Mouse (Mus musculus): Measurements from ENCODE around the gene Kif6.

The Kif6 gene

DNA sequence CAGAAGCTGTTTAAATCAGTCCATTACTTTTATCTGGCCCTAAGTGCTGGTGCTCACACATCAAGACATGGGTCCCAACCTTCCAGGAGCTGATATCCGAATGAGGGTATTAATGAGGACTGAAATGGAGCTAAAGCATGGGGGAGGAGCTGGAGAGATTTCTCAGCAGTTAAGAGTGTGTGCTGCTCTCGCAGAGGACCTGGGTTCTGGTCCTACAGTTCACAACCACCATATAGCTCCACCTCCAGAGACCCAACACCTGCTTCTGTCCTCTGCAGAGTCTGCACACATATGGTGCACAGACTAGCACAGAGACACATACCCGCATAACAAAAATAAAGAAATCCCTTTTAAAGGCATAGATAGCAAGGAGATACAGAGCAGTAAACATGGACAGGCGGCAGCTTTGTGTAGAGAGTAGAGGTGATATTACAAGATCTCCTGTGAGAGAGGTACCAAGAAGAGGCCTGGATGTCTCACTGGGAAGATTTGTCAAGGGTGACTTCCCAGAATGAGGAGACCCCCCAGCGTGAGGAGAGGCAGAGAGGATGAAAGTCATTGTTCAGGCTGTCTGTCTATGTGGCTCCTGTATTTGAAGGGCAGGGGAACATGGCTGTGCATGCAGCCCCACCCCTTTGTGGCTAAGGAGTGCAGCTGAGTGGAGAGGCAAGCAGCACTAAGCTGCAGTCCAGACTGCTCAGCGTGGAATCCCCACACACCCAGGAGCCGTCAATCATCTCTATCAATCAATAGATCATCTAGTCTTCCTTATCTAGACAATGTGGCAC lies 173.4 kb downstream of the Kif6 start:
- no peak for DNase-seq (ENCODE audit: low read depth)

DNA sequence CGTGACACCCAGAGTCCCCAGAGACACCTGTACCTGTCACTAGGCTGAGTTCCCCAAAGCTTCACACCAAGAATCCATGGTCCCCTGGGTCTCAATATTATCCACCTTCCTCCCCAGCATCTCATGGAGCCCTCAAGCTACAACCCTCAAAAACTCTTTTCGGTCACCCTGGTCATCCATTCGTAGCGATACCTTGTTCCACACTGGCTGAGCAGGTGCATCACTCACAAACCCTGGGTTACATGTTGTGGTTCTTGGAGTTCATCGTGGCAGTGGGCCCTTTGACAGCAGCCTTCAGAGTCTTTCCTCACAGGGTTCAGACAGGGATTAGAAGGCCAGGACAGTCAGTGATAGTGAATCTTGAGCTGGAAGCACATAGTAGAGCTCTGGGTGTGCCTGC lies 176.6 kb downstream of the Kif6 start:
- DNase-seq (ENCODE audit: low read depth): no peak

GRCm38 (mm10) chr17:49792217-49792743 lies 177.3 kb downstream of the Kif6 start:
- no peak for DNase-seq (ENCODE audit: low read depth)

- DNase-seq (ENCODE audit: low read depth): no peak
Measured at GRCm38 (mm10) chr17:49792946-49793345, 178.0 kb downstream of the Kif6 start.

DNA sequence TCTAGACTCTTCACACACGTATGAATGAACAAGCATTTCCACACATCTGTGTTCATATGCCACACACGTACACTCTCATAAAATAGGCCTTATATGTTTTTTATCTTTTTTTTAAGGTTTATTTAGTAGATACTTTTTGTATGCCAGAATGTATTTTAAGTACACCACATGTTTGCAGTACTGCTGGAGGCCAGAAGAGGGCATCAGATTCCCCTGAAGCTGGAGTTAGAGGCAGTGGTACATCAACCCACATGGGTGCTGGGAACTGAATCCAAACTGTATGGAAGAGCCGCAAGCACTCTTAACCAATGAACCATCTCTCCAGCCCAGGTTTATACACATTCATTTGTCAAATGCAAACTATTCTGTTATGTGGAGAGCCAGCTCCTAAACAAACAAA lies 179.0 kb downstream of the Kif6 start:
- no peak for DNase-seq (ENCODE audit: low read depth)

- DNase-seq (ENCODE audit: low read depth): no peak
Measured at GRCm38 (mm10) chr17:49795241-49795640, 180.3 kb downstream of the Kif6 start.

- DNase-seq (ENCODE audit: low read depth): no peak
Measured at GRCm38 (mm10) chr17:49796116-49796515, 181.2 kb downstream of the Kif6 start.

- DNase-seq (ENCODE audit: low read depth): no peak
Measured at GRCm38 (mm10) chr17:49799168-49799567, 184.2 kb downstream of the Kif6 start.

- no peak for DNase-seq (ENCODE audit: low read depth)
Measured at GRCm38 (mm10) chr17:49800157-49800556, 185.2 kb downstream of the Kif6 start.

DNA sequence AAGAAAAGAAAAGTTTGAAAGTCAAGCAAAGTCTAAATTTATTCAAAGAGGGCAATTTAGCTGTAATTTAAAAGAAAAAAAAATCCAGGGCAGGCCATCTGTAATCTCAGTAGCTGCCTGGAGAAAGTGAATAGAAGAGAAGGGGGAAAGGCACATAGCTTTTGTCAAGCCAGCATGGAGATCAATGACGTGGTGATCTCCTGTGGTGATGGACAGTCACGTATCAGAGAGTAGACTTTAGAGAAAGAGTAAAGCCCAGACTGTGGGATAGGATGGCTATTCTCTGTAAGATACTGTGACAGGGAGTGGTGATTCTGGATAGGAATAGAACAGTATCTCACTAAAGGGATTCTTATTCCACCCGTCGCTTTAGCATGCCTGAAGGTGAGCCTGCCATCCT lies 192.5 kb downstream of the Kif6 start:
- no peak for DNase-seq (ENCODE audit: low read depth)

- no peak for DNase-seq (ENCODE audit: low read depth)
Measured at GRCm38 (mm10) chr17:49808712-49809343, 193.9 kb downstream of the Kif6 start.

DNA sequence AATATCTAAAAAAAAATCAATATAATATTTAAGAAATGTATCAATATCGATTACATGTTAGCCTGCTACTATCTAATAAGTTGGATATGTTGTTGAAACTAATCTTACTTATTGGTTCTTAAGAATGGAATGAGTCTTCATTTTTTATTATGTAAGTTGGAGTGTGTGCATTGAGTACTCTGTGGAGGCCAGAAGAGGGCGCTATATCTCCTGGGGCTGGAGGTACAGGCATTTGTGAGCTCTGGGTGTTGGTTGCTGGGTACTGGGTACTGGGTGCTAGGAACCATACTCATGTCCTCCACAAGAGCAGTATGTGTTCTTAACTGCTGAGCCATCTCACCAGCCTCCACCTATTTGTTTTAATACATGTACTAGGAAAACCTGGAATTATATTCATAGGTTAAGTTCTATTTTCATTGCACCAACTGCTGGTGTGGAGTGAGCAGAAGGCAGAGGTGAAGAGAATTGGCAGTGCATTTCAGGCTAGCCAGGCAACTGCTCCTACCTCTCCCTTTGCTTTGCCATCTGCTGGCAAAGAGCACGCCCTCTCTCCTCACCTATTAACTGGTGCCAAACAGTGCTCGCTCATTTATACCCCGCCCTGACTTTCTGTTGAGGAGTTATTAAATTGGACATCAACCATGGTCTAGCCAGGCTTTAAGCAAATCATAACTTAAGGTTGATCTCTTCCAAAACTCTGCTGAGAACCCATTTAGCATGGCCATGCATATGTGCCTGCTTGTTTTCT lies 199.1 kb downstream of the Kif6 start:
- no peak for DNase-seq (ENCODE audit: low read depth)

DNA sequence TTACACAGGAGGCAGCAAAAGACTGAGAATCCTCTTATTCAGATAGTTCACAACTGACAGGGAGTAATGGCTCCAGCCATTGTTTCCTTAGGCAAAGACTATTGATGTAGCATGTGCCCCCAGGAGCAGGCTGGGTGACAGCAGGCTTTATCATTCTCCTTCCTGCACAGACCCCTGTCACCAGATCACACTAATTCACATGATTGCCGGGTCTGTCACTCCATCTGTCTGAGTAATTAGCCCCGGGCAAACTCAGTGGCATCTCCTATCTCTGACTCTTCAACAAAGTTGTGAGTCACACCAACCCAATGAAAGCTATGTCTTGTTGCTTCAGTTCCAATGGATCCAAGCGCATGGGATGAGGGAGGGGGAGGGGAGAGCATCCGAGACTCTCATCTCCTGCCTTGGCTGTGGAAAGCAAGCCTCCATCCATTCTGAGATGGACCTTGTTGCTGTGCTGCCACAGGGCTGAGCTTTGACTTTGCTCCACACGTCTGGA lies 201.2 kb downstream of the Kif6 start:
- DNase-seq (ENCODE audit: low read depth): no peak

- DNase-seq (ENCODE audit: low read depth): no peak
Measured at GRCm38 (mm10) chr17:49816703-49817102, 201.8 kb downstream of the Kif6 start.

DNA sequence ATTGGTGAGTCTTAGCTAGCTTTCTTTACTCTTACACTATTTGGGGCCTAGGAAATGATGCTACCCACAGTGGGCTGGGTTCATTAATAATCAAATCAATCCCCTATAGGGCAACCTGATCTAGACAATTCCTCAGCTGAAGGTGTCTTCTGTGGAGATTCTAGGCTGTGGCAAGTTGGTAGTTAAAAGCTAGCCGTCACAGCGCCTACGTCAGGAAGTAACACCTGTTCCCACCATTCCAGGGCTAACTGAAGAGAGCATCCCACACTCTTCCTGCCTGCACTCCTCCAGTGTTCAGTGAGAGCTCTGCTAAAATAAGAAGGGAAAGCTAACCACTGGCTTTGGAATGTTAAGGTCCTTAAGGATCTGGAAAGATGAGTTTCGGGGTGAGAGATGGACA lies 205.3 kb downstream of the Kif6 start:
- DNase-seq (ENCODE audit: low read depth): no peak

DNA sequence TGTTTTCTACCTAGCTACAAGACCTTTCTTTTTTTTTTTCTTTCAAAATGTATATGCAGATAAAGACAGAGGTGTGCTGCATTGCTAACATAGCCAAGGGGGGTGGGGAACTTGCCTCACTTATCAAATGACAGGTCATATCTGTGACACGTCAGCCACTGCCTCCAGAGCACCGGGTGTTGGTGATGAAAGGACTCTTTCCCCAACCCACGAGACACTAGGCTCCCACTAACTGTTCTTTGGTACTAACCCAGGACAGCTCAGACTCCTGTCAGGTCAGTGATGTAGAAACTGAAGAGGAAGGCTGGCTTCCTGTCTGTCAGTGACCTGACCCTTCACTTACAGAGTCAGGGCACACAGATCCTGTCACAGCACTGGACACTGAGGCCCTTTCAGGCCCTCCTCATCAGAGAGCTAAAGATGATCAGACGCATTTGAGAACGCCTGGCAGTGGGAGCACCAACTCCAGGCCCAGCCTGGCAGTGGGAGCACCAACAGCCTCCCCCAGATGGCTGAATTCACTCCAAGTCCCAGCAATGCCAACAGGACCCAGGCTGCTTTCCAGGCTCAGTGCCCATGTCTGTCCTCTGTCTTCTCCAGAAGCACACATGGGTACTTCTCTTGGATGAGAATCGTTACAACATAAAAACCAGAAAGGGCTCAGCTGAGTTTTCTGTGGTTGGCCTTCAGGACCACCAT lies 209.4 kb downstream of the Kif6 start:
- DNase-seq (ENCODE audit: low read depth): no peak

DNA sequence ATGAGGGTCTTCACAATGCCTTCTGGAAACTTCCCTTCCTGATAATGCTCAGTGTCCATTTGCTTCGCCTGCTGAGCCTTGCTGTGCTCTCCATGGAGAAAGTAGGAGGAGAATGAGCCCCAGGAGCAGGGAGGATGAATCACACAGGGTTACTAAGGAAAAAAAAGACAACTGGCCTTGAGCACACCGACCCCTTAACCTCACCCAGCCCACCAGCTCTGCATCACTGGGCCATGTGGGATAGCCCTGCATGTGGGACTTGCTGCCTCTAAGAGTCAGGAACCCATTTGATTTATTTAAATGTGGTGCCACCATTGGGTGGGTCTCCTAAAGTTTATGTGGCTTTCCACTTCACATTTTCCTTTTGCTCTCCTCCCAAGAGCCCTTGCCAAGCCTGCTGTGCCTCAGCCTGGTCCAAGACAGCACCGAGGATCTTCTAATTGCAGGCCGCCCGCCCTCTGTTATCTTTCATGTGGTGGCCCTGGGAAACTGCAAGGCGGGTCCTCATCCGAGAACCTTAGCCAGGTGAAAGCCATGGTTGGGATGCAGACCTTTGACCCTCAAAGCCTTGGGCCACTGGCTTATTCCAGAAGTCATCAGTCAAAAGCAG lies 210.0 kb downstream of the Kif6 start:
- no peak for DNase-seq (ENCODE audit: low read depth)

GRCm38 (mm10) chr17:49825831-49826230 lies 210.9 kb downstream of the Kif6 start:
- no peak for DNase-seq (ENCODE audit: low read depth)

- DNase-seq (ENCODE audit: low read depth): no peak
Measured at GRCm38 (mm10) chr17:49831745-49832144, 216.8 kb downstream of the Kif6 start.

GRCm38 (mm10) chr17:49834044-49834545 lies 219.2 kb downstream of the Kif6 start:
- DNase-seq (ENCODE audit: low read depth): no peak

DNA sequence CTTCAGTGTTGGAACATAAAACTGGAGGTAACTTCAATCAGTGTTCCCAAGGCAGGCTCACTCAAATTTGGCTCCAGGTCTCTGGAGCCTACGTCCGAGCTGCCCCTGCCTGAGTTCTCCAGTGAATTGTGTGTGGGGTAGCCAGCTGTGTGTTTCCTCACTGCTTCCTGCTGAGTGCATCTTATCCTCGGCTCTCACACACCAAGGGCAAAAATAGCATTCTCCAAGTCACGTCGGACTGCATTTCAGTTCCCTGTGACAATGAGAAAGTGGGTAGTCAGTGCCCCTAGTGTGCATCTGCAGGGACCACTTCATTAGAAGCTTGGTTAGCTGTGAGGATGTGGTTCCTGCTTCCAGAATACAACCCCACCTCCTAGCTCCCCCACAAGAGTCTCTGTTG lies 222.5 kb downstream of the Kif6 start:
- DNase-seq (ENCODE audit: low read depth): no peak

Data from c-Kit-positive CD71-negative TER-119-negative erythroid progenitor cells, embryonic 14.5 days (primary cell).